26 mouse cellular contexts compared by ENCODE assay signal in genomic region chr12:44355116-44355515, GRCm38 (mm10). TPM values are rescaled to one million over a fixed set of nuclear protein-coding genes. Genes with fewer than 3 reads are reported as not detected.
DNase-seq lines count a peak whose midpoint lies in the region; ATAC-seq lines count a peak whose summit lies in the region.
"Had no signal": no experiment of that assay in that cellular context is flagged by ENCODE, and none has a peak within 500 bp of the region (broad histone marks: within the 10 kb centered on the region; RNA-seq: fewer than 3 reads in every experiment).

No protein-coding gene starts in this region.

- H3K9me3 ChIP-seq in intestine, embryonic 15.5 days, result no peaks in the 10 kb centered on the region
- H3K9me3 ChIP-seq: embryonic facial prominence, embryonic 12.5 days; embryonic facial prominence, embryonic 15.5 days; forebrain, embryonic 10.5 days; forebrain, embryonic 13.5 days; hindbrain, embryonic 10.5 days; hindbrain, embryonic 13.5 days had no signal

- H3K9ac ChIP-seq in intestine, embryonic 15.5 days, result no peak overlapping the region
- H3K9ac ChIP-seq: embryonic facial prominence, embryonic 12.5 days; embryonic facial prominence, embryonic 15.5 days; forebrain, embryonic 13.5 days; hindbrain, embryonic 13.5 days had no signal

- H3K27me3 ChIP-seq in intestine, embryonic 15.5 days (replicated peaks), result no peaks in the 10 kb centered on the region
- H3K27me3 ChIP-seq: embryonic facial prominence, embryonic 12.5 days; embryonic facial prominence, embryonic 15.5 days; forebrain, embryonic 13.5 days; hindbrain, embryonic 13.5 days had no signal

- DNase-seq in 416B (ENCODE audit: low read depth), result peak; percentile 40
- DNase-seq in NIH3T3 (ENCODE audit: low read depth), result peak; percentile 2
- peak; percentile 46 for DNase-seq in fibroblast of lung, adult 2 months (ENCODE audit: low read depth)
- DNase-seq in retina, postnatal 1 day, result no peak
- no peak for DNase-seq in cerebellum, postnatal 25 days
- DNase-seq: adrenal gland, postnatal 10 days; cerebellum, adult 11 months; cerebellum, adult 2 months; cerebellum, postnatal 10 days; gastrocnemius, adult 2 months; gastrocnemius, postnatal 14 days; heart, adult 11 months; kidney, adult 18-20 months; kidney, adult 9 months had no signal

- no peaks in the 10 kb centered on the region for H3K4me1 ChIP-seq in intestine, embryonic 15.5 days (replicated peaks)
- H3K4me1 ChIP-seq: embryonic facial prominence, embryonic 12.5 days; embryonic facial prominence, embryonic 15.5 days; forebrain, embryonic 13.5 days had no signal

- H3K4me2 ChIP-seq in intestine, embryonic 15.5 days (replicated peaks), result no peak overlapping the region
- H3K4me2 ChIP-seq: embryonic facial prominence, embryonic 12.5 days; embryonic facial prominence, embryonic 15.5 days; forebrain, embryonic 13.5 days; heart, embryonic 11.5 days; hindbrain, embryonic 13.5 days had no signal

- ATAC-seq in intestine, embryonic 15.5 days, result no peak
- ATAC-seq: CD4-positive, CD25-positive, alpha-beta regulatory T cell, adult 4 months; forebrain, embryonic 13.5 days; forebrain, embryonic 16.5 days; hindbrain, embryonic 16.5 days; intestine, embryonic 16.5 days had no signal

- no peak overlapping the region for H3K4me3 ChIP-seq in intestine, embryonic 15.5 days (replicated peaks)
- H3K4me3 ChIP-seq: embryonic facial prominence, embryonic 12.5 days; embryonic facial prominence, embryonic 15.5 days; forebrain, embryonic 10.5 days; forebrain, embryonic 13.5 days; gastrocnemius, adult 2 months; hindbrain, embryonic 10.5 days; hindbrain, embryonic 13.5 days had no signal

- no peaks in the 10 kb centered on the region for H3K36me3 ChIP-seq in intestine, embryonic 15.5 days
- H3K36me3 ChIP-seq: embryonic facial prominence, embryonic 12.5 days; embryonic facial prominence, embryonic 15.5 days; forebrain, embryonic 10.5 days; hindbrain, embryonic 10.5 days; hindbrain, embryonic 13.5 days had no signal

- WGBS in intestine, embryonic 15.5 days, result 71% methylated on average over 4 of the region's 4 CpGs

- H3K27ac ChIP-seq in intestine, embryonic 15.5 days, result no peak overlapping the region
- H3K27ac ChIP-seq: embryonic facial prominence, embryonic 12.5 days; embryonic facial prominence, embryonic 15.5 days; forebrain, embryonic 10.5 days; forebrain, embryonic 13.5 days; gastrocnemius, adult 2 months; hindbrain, embryonic 10.5 days; hindbrain, embryonic 13.5 days had no signal

RNA-seq across cellular contexts. Expression of gene Nrcam, which starts 26.4 kb away (rescaled TPM):
- 4.2 and 4.4 TPM in 2 replicates for polyA plus RNA-seq in intestine, embryonic 15.5 days (2015; fragmentation: Nextera tagmentation; extraction: Ambion mirVana)
- polyA plus RNA-seq: CD4-positive, CD25-positive, alpha-beta regulatory T cell, adult 4 months had no signal

Comparison
In these comparisons a context has a peak if more than half of its experiments do, and no peak if none do; other contexts are left out.
1. DNase-seq: peak in 416B (single experiment), NIH3T3 (single experiment) and fibroblast of lung, adult 2 months (single experiment); none in retina, postnatal 1 day (single experiment) and cerebellum, postnatal 25 days (0 of 2).